Mouse (Mus musculus) liver, embryonic 15.5 days (tissue): Measurements from ENCODE around the gene Sucla2. TPM values are rescaled to one million over a fixed set of nuclear protein-coding genes. Genes with fewer than 3 reads are reported as not detected.
"Not testable (repeated sequence)": the region's sequence is repeated elsewhere in the genome, so short reads cannot be mapped to it uniquely, and the experiment has no call there.

ENCODE experiments used
- ATAC-seq: fragments of 200-750 bp; cut with Nextera tagmentation; 2 replicates; pipeline ENCODE4 v1.8.0; 2017; ENCODE audit warnings: moderate number of reproducible peaks, mild to moderate bottlenecking, moderate library complexity; ENCODE audit not compliant: insufficient read depth
- H3K27ac ChIP-seq: fragments of 300-500 bp; sonication (generic); replicated peaks from 2 replicates; pipeline ENCODE4 v1.5.1; 2015; ENCODE audit warnings: mild to moderate bottlenecking, inconsistent platforms
- H3K27me3 ChIP-seq: fragments of 300-500 bp; sonication (generic); 2 replicates; pipeline ENCODE4 v1.6.1; 2015; ENCODE audit warnings: mild to moderate bottlenecking, inconsistent platforms
- H3K36me3 ChIP-seq: fragments of 300-500 bp; sonication (generic); replicated peaks from 2 replicates; pipeline ENCODE4 v1.6.1; 2015; ENCODE audit warnings: moderate library complexity, mild to moderate bottlenecking, inconsistent platforms
- H3K4me1 ChIP-seq: fragments of 300-500 bp; sonication (generic); replicated peaks from 2 replicates; pipeline ENCODE4 v1.6.1; 2015; ENCODE audit warnings: inconsistent platforms
- H3K4me2 ChIP-seq: fragments of 300-500 bp; sonication (generic); 2 replicates; pipeline ENCODE4 v1.6.1; 2015; ENCODE audit warnings: moderate library complexity, mild to moderate bottlenecking, inconsistent platforms
- H3K4me3 ChIP-seq: fragments of 300-500 bp; sonication (generic); replicated peaks from 2 replicates; pipeline ENCODE4 v1.5.1; 2015; ENCODE audit warnings: mild to moderate bottlenecking, inconsistent platforms
- H3K9ac ChIP-seq: fragments of 300-500 bp; sonication (generic); 2 replicates; pipeline ENCODE4 v1.6.1; 2015; ENCODE audit warnings: moderate library complexity, mild to moderate bottlenecking, inconsistent platforms
- H3K9me3 ChIP-seq: fragments of 300-500 bp; sonication (generic); replicated peaks from 2 replicates; pipeline ENCODE4 v1.6.1; 2016; ENCODE audit warnings: inconsistent platforms
- WGBS: fragments of 180-500 bp; shearing (Covaris S2); methylation state at CpG from one replicate; pipeline ENCODE4 v1.1.7; 2015; ENCODE audit warnings: mixed read lengths; ENCODE audit not compliant: insufficient replicate concordance; 5-methylcytosine and 5-hydroxymethylcytosine counted together
- polyA plus RNA-seq: library from polyadenylated mRNA; unstranded; fragments of >200 nt; fragmentation: Nextera tagmentation; extraction: Ambion mirVana; gene quantifications from 2 replicates; pipeline ENCODE4 v1.2.1, GENCODE M21; 2015

Gene Sucla2
- polyA plus RNA-seq, 1 experiment from 2014 or later, result 48.3 TPM

GRCm38 (mm10) chr14:73553122-73553696, 28.1 kb downstream of the Sucla2 start:
- Histone ChIP-seq H3K27ac (peak overlapping the region; percentile 77), H3K4me3 (peak overlapping the region; percentile 98), H3K9me3 (no peaks in the 10 kb centered on the region), H3K4me1 (peaks cover 15% of the 10 kb centered on the region), H3K27me3 (no peaks in the 10 kb centered on the region), H3K4me2 (peak overlapping the region; percentile 86), H3K36me3 (no peaks in the 10 kb centered on the region), H3K9ac (peak overlapping the region; percentile 92)
- WGBS, result under 1% methylated on average over 10 of the region's 10 CpGs
- peak; percentile 56 for ATAC-seq

DNA sequence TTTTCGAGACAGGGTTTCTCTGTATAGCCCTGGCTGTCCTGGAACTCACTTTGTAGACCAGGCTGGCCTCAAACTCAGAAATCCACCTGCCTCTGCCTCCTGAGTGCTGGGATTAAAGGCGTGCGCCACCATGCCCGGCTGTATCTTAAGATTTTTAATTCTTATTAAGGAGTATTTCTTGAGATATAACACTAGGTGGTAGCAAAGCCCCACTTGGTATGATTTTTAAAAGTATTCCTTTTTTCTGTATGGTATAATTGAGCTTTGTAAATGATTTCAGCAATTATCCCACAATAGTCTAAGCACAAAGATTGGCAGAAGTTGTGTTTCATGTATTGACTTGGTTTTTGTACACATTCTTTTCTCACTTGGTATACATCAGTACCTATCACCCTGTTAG, 44.7 kb downstream of the Sucla2 start:
- H3K4me3 ChIP-seq, H3K4me1 ChIP-seq, H3K27me3 ChIP-seq, ATAC-seq, H3K27ac ChIP-seq, H3K9ac ChIP-seq, H3K4me2 ChIP-seq, H3K9me3 ChIP-seq: not testable (repeated sequence)
- peaks cover 22% of the 10 kb centered on the region for H3K36me3 ChIP-seq
- WGBS, result 83% methylated on average over 4 of the region's 4 CpGs

DNA sequence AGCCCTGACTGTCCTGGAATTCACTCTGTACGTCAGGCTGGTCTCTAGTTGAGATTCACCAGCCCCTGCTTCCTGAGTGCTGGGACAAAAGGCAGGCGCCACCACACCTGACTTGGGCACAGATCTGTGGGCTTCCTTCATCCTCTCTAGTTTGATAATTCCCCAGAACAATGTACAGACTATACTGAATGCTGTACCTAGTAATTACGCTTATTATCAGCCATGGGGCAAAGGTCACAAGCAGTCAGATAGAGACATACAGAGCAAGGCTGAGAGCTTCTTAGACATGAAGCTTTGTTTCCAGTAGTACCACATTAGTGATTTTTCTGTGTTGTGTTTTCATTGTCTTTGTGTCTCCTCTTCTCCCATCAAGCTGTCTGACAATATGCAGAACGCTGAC, 46.0 kb downstream of the Sucla2 start:
- Histone ChIP-seq H3K4me2 (no peak overlapping the region), H3K27me3 (no peaks in the 10 kb centered on the region), H3K9me3 (no peaks in the 10 kb centered on the region), H3K27ac (no peak overlapping the region), H3K36me3 (peaks cover 29% of the 10 kb centered on the region), H3K4me1 (no peaks in the 10 kb centered on the region), H3K4me3 (no peak overlapping the region), H3K9ac (no peak overlapping the region)
- ATAC-seq, result no peak
- WGBS, result 77% methylated on average over 4 of the region's 4 CpGs

- Histone ChIP-seq H3K9ac (no peak overlapping the region), H3K9me3 (no peaks in the 10 kb centered on the region), H3K4me1 (0 out of 2 replicates have a peak, but pooled peaks cover 2% of the 10 kb centered on the region), H3K36me3 (peaks cover 28% of the 10 kb centered on the region), H3K27ac (no peak overlapping the region), H3K4me2 (no peak overlapping the region), H3K4me3 (no peak overlapping the region), H3K27me3 (no peaks in the 10 kb centered on the region)
- ATAC-seq, result no peak
- WGBS, result 65% methylated on average over 5 of the region's 5 CpGs
Measured at GRCm38 (mm10) chr14:73574053-73574452, 48.9 kb downstream of the Sucla2 start.

GRCm38 (mm10) chr14:73576336-73576735, 51.2 kb downstream of the Sucla2 start:
- H3K27ac ChIP-seq, result no peak overlapping the region
- H3K9ac ChIP-seq, result no peak overlapping the region
- no peaks in the 10 kb centered on the region for H3K27me3 ChIP-seq
- no peak overlapping the region for H3K4me3 ChIP-seq
- peaks cover 29% of the 10 kb centered on the region for H3K36me3 ChIP-seq
- no peaks in the 10 kb centered on the region for H3K9me3 ChIP-seq
- H3K4me2 ChIP-seq, result no peak overlapping the region
- 0 out of 2 replicates have a peak, but pooled peaks cover 2% of the 10 kb centered on the region for H3K4me1 ChIP-seq
- ATAC-seq, result no peak

GRCm38 (mm10) chr14:73588080-73588479, 63.0 kb downstream of the Sucla2 start:
- no peak overlapping the region for H3K9ac ChIP-seq
- no peak overlapping the region for H3K4me3 ChIP-seq
- H3K4me1 ChIP-seq, result no peaks in the 10 kb centered on the region
- no peaks in the 10 kb centered on the region for H3K27me3 ChIP-seq
- H3K4me2 ChIP-seq, result no peak overlapping the region
- H3K27ac ChIP-seq, result no peak overlapping the region
- ATAC-seq, result no peak
- WGBS, result 62% methylated on average over 1 of the region's 1 CpGs
- H3K9me3 ChIP-seq, result no peaks in the 10 kb centered on the region
- H3K36me3 ChIP-seq, result peaks cover 30% of the 10 kb centered on the region

DNA sequence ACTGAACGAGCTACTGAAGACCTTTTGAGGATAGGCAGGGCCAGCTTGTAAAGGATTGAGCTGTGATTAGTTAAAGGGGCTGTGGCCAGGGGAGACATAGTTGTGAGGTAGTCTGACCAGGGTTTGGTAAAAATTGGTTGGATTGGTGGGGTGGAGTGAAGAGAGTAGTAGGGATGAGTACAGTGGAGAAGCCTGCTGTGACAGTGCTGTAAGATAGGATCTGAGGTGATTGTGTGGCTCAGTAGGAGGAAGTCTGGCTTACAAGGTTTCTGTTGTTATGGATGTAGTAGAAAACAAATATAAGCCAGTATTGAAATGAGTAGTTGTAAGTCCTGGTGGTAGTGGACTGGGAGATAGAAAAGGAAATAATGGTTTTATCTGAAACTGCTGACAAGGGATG, 67.0 kb downstream of the Sucla2 start:
- no peaks in the 10 kb centered on the region for H3K9me3 ChIP-seq
- H3K4me2 ChIP-seq, result no peak overlapping the region
- H3K36me3 ChIP-seq, result peaks cover 36% of the 10 kb centered on the region
- H3K9ac ChIP-seq, result no peak overlapping the region
- no peak overlapping the region for H3K4me3 ChIP-seq
- H3K4me1 ChIP-seq, result no peaks in the 10 kb centered on the region
- H3K27ac ChIP-seq, result no peak overlapping the region
- no peak for ATAC-seq
- WGBS, result 67% methylated on average over 1 of the region's 1 CpGs
- no peaks in the 10 kb centered on the region for H3K27me3 ChIP-seq

GRCm38 (mm10) chr14:73599720-73600119, 74.6 kb downstream of the Sucla2 start:
- Histone ChIP-seq H3K4me1 (0 out of 2 replicates have a peak, but pooled peaks cover 6% of the 10 kb centered on the region), H3K9me3 (no peaks in the 10 kb centered on the region), H3K27me3 (no peaks in the 10 kb centered on the region), H3K27ac (no peak overlapping the region), H3K4me2 (no peak overlapping the region), H3K9ac (no peak overlapping the region), H3K36me3 (peaks cover 18% of the 10 kb centered on the region; the same call in 1 of the 2 replicates), H3K4me3 (no peak overlapping the region)
- ATAC-seq, result peak; percentile 84
- 36% methylated on average over 8 of the region's 8 CpGs for WGBS

DNA sequence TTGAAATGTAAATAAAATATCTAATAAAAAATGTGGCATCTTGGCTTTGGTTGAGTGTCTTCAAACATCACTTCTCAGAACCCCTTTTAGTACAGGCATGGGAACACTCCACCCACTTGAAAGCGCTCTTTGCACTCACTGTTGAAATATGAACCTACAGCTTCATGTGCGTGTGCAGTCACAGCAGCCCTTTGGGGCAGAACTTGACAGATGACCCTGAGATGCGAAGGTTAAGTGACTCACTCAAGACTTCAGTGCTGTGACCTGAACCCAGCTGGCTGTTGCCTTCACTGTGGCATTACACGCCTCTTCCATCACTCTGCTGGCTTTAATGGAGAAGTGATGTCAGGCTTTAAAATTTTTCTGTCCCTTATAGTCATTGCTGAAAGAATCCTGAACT, 82.6 kb downstream of the Sucla2 start:
- no peak overlapping the region for H3K4me2 ChIP-seq
- no peaks in the 10 kb centered on the region for H3K27me3 ChIP-seq
- no peaks in the 10 kb centered on the region for H3K36me3 ChIP-seq
- no peaks in the 10 kb centered on the region for H3K4me1 ChIP-seq
- no peak overlapping the region for H3K4me3 ChIP-seq
- no peaks in the 10 kb centered on the region for H3K9me3 ChIP-seq
- H3K9ac ChIP-seq, result no peak overlapping the region
- no peak overlapping the region for H3K27ac ChIP-seq
- 63% methylated on average over 4 of the region's 4 CpGs for WGBS
- no peak for ATAC-seq

GRCm38 (mm10) chr14:73608668-73609481, 83.8 kb downstream of the Sucla2 start:
- H3K4me3 ChIP-seq, result no peak overlapping the region
- H3K36me3 ChIP-seq, result no peaks in the 10 kb centered on the region
- H3K9ac ChIP-seq, result no peak overlapping the region
- ATAC-seq, result no peak
- WGBS, result 19% methylated on average over 11 of the region's 11 CpGs
- H3K9me3 ChIP-seq, result no peaks in the 10 kb centered on the region
- no peak overlapping the region for H3K4me2 ChIP-seq
- H3K27me3 ChIP-seq, result no peaks in the 10 kb centered on the region
- no peaks in the 10 kb centered on the region for H3K4me1 ChIP-seq
- H3K27ac ChIP-seq, result no peak overlapping the region

DNA sequence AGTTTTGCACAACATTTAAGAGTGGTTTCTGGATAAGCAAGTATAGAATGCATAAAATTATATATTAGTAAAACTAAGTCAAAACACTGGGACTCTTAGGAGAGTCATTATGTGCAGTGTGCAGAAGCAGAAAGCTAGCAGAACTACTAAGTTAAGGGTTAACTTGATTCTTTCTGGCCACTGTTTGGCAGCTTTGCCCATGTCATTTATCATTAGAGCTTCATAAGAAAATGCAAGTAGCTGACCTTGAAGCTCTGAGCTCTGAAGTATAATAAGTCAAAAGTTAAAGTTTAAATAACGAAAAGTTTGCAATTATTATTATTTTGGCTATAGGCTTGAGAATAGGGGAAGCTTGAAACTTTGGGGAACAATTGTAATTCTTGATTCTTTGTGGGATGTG, 89.8 kb downstream of the Sucla2 start:
- WGBS, result 30% methylated on average over 1 of the region's 1 CpGs
- not testable (repeated sequence) for H3K36me3 ChIP-seq, ATAC-seq, H3K27ac ChIP-seq, H3K4me2 ChIP-seq, H3K9me3 ChIP-seq, H3K4me1 ChIP-seq, H3K4me3 ChIP-seq, H3K9ac ChIP-seq, H3K27me3 ChIP-seq
